Mouse (Mus musculus) myocyte (in vitro differentiated cells): ENCODE results near the gene Glp1r. TPM values are rescaled to one million over a fixed set of nuclear protein-coding genes. Genes with fewer than 3 reads are reported as not detected.

ENCODE experiments used
- H3K27me3 ChIP-seq: one replicate; pipeline ENCODE4 v1.6.1; 2011; ENCODE audit not compliant: control insufficient read depth, insufficient read depth, insufficient read length
- H3K36me3 ChIP-seq: one replicate; pipeline ENCODE4 v1.6.1; 2011; ENCODE audit not compliant: control insufficient read depth, insufficient read depth
- H3K4me2 ChIP-seq: one replicate; pipeline ENCODE4 v1.6.1; 2011; ENCODE audit warnings: low read depth, control low read depth
- H3K4me3 ChIP-seq: one replicate; pipeline ENCODE4 v1.5.1; 2011; ENCODE audit warnings: mild to moderate bottlenecking, control low read depth, moderate library complexity
- H3K79me2 ChIP-seq: one replicate; pipeline ENCODE4 v1.6.1; 2011; ENCODE audit not compliant: control insufficient read depth, insufficient read depth
- H3ac ChIP-seq: one replicate; pipeline ENCODE4 v1.6.1; 2011; ENCODE audit not compliant: control insufficient read depth, insufficient read length
- CEBPB ChIP-seq: IDR thresholded peaks from 2 replicates; pipeline ENCODE4 v1.6.1; 2011; ENCODE audit warnings: mild to moderate bottlenecking, moderate library complexity; ENCODE audit not compliant: poor library complexity, insufficient read depth, severe bottlenecking
- E2F4 ChIP-seq: IDR thresholded peaks from one replicate; pipeline ENCODE4 v1.6.1; 2011; ENCODE audit warnings: mild to moderate bottlenecking, control low read depth, moderate library complexity; ENCODE audit not compliant: insufficient read depth
- MAX ChIP-seq: IDR thresholded peaks from one replicate; pipeline ENCODE4 v1.6.1; 2011; ENCODE audit warnings: low read depth, mild to moderate bottlenecking, control low read depth
- MYOD1 ChIP-seq, 3 experiments: IDR thresholded peaks; one replicate each; pipeline ENCODE4 v1.6.1; 2011; ENCODE audit warnings: control low read depth in 2 of 3, low read depth in 2 of 3, mild to moderate bottlenecking in 2 of 3, moderate library complexity in 1 of 3; ENCODE audit not compliant: insufficient read length in 2 of 3, control insufficient read depth in 1 of 3
- MYOG ChIP-seq, 3 experiments: IDR thresholded peaks; one replicate each; pipeline ENCODE4 v1.6.1; 2011; ENCODE audit warnings: control low read depth in 2 of 3, low read depth in 2 of 3, mild to moderate bottlenecking in 2 of 3; ENCODE audit not compliant: insufficient read length in 2 of 3, control insufficient read depth in 1 of 3, insufficient read depth in 1 of 3
- POLR2A ChIP-seq: IDR thresholded peaks from one replicate; pipeline ENCODE4 v1.6.1; 2011; ENCODE audit warnings: low read depth, mild to moderate bottlenecking, control low read depth, moderate library complexity; ENCODE audit not compliant: insufficient read length
- POLR2AphosphoS2 ChIP-seq: IDR thresholded peaks from one replicate; pipeline ENCODE4 v1.6.1; 2011; ENCODE audit warnings: low read depth, control low read depth; ENCODE audit not compliant: insufficient read length
- REST ChIP-seq: IDR thresholded peaks from one replicate; pipeline ENCODE4 v1.6.1; 2011; ENCODE audit warnings: mild to moderate bottlenecking, control low read depth, moderate library complexity; ENCODE audit not compliant: insufficient read depth, insufficient read length
- SRF ChIP-seq: IDR thresholded peaks from one replicate; pipeline ENCODE4 v1.6.1; 2011; ENCODE audit warnings: low read depth; ENCODE audit not compliant: control insufficient read depth, insufficient read length
- TCF12 ChIP-seq: IDR thresholded peaks from one replicate; pipeline ENCODE4 v1.6.1; 2011; ENCODE audit warnings: mild to moderate bottlenecking, control low read depth; ENCODE audit not compliant: poor library complexity, insufficient read depth, severe bottlenecking
- TCF3 ChIP-seq: IDR thresholded peaks from one replicate; pipeline ENCODE4 v1.6.1; 2011; ENCODE audit warnings: low read depth, control low read depth; ENCODE audit not compliant: insufficient read length
- USF1 ChIP-seq: IDR thresholded peaks from one replicate; pipeline ENCODE4 v1.6.1; 2011; ENCODE audit warnings: low read depth, mild to moderate bottlenecking, control low read depth, moderate library complexity
- polyA plus RNA-seq: library from polyadenylated mRNA; unstranded; fragments of >200 nt; fragmentation: generic; extraction: Trizol; gene quantifications from one replicate; pipeline ENCODE4 v1.2.1, GENCODE M21; 2012; ENCODE audit warnings: missing spikeins

Glp1r gene
- polyA plus RNA-seq, result 1.3 TPM

- Histone ChIP-seq H3K4me3 (no peak within 1 kb of the TSS), H3K27me3 (no peaks in the 10 kb centered on the region), H3K36me3 (no peaks in the 10 kb centered on the region), H3K4me2 (peak within 1 kb of the TSS; percentile 36), H3ac (no peak within 1 kb of the TSS), H3K79me2 (no peaks in the 10 kb centered on the region)
- TF ChIP-seq REST, result no peak
- no peak for TF ChIP-seq POLR2AphosphoS2
- TF ChIP-seq SRF, result no peak
- TF ChIP-seq MYOG (IDR thresholded peaks at IDR 0.05; ENCODE audit: control insufficient read depth in 1 of 3, insufficient read depth in 1 of 3, insufficient read length in 2 of 3, low read depth in 2 of 3), result no peak
- no peak for TF ChIP-seq TCF12
- no peak for TF ChIP-seq USF1
- no peak for TF ChIP-seq TCF3
- TF ChIP-seq MYOD1 (IDR thresholded peaks at IDR 0.05; ENCODE audit: control insufficient read depth in 1 of 3, insufficient read length in 2 of 3, low read depth in 2 of 3), result no peak
- TF ChIP-seq MAX, result no peak
- no peak for TF ChIP-seq POLR2A
- no peak for TF ChIP-seq CEBPB
- TF ChIP-seq E2F4, result no peak
Measured at GRCm38 (mm10) chr17:30901627-30902026, at the start of gene Glp1r. TSS of gene Glp1r (plus strand) at chr17:30901817.

- H3K27me3 ChIP-seq, result no peaks in the 10 kb centered on the region
- H3ac ChIP-seq, result no peak overlapping the region
- H3K79me2 ChIP-seq, result no peaks in the 10 kb centered on the region
- no peak overlapping the region for H3K4me3 ChIP-seq
- H3K4me2 ChIP-seq, result no peak overlapping the region
- TF ChIP-seq E2F4 (no peak), USF1 (no peak), MAX (no peak), MYOD1 (IDR thresholded peaks at IDR 0.05; ENCODE audit: control insufficient read depth in 1 of 3, insufficient read length in 2 of 3, low read depth in 2 of 3) (no peak), SRF (no peak), TCF3 (no peak), CEBPB (no peak), MYOG (IDR thresholded peaks at IDR 0.05; ENCODE audit: control insufficient read depth in 1 of 3, insufficient read depth in 1 of 3, insufficient read length in 2 of 3, low read depth in 2 of 3) (no peak)
- H3K36me3 ChIP-seq, result no peaks in the 10 kb centered on the region
Measured at GRCm38 (mm10) chr17:30852345-30852744, 49.3 kb upstream of the Glp1r start.

GRCm38 (mm10) chr17:30857347-30857746, 44.3 kb upstream of the Glp1r start:
- Histone ChIP-seq H3K4me2 (no peak overlapping the region), H3K36me3 (no peaks in the 10 kb centered on the region), H3K79me2 (no peaks in the 10 kb centered on the region), H3K4me3 (no peak overlapping the region), H3ac (no peak overlapping the region), H3K27me3 (no peaks in the 10 kb centered on the region)
- TF ChIP-seq SRF, result no peak

GRCm38 (mm10) chr17:30858586-30859259, 42.9 kb upstream of the Glp1r start:
- Histone ChIP-seq H3K79me2 (no peaks in the 10 kb centered on the region), H3K27me3 (no peaks in the 10 kb centered on the region), H3K4me2 (no peak overlapping the region), H3ac (no peak overlapping the region), H3K4me3 (no peak overlapping the region), H3K36me3 (no peaks in the 10 kb centered on the region)
- no peak for TF ChIP-seq E2F4
- TF ChIP-seq CEBPB, result no peak
- no peak for TF ChIP-seq SRF
- TF ChIP-seq MYOG (IDR thresholded peaks at IDR 0.05; ENCODE audit: control insufficient read depth in 1 of 3, insufficient read depth in 1 of 3, insufficient read length in 2 of 3, low read depth in 2 of 3), result no peak
- TF ChIP-seq POLR2A, result no peak
- no peak for TF ChIP-seq USF1
- TF ChIP-seq MAX, result no peak
- TF ChIP-seq TCF3, result no peak
- TF ChIP-seq REST, result no peak
- TF ChIP-seq TCF12, result no peak
- TF ChIP-seq POLR2AphosphoS2, result no peak
- no peak for TF ChIP-seq MYOD1 (IDR thresholded peaks at IDR 0.05; ENCODE audit: control insufficient read depth in 1 of 3, insufficient read length in 2 of 3, low read depth in 2 of 3)

GRCm38 (mm10) chr17:30859989-30860585, 41.5 kb upstream of the Glp1r start:
- Histone ChIP-seq H3K4me3 (no peak overlapping the region), H3K27me3 (no peaks in the 10 kb centered on the region), H3K36me3 (no peaks in the 10 kb centered on the region), H3K79me2 (no peaks in the 10 kb centered on the region), H3K4me2 (no peak overlapping the region), H3ac (no peak overlapping the region)
- no peak for TF ChIP-seq CEBPB
- no peak for TF ChIP-seq E2F4
- no peak for TF ChIP-seq POLR2AphosphoS2
- no peak for TF ChIP-seq MAX
- no peak for TF ChIP-seq TCF3
- TF ChIP-seq POLR2A, result no peak
- TF ChIP-seq USF1, result no peak
- no peak for TF ChIP-seq MYOD1 (IDR thresholded peaks at IDR 0.05; ENCODE audit: control insufficient read depth in 1 of 3, insufficient read length in 2 of 3, low read depth in 2 of 3)
- no peak for TF ChIP-seq SRF
- no peak for TF ChIP-seq TCF12
